23 mouse cellular contexts compared by ENCODE assay signal in genomic region chr15:22733039-22733438, GRCm38 (mm10).
A peak's percentile ranks its signal among the peaks of the same experiment; 100 is the strongest.
DNase-seq lines count a peak whose midpoint lies in the region; TF ChIP-seq lines count a peak whose summit lies in the region.
"Had no signal": no experiment of that assay in that cellular context is flagged by ENCODE, and none has a peak within 500 bp of the region (broad histone marks: within the 10 kb centered on the region; RNA-seq: fewer than 3 reads in every experiment).

No protein-coding gene starts in this region.

- no peaks in the 10 kb centered on the region for H3K27me3 ChIP-seq in myocyte (ENCODE audit: control insufficient read depth, insufficient read depth, insufficient read length)
- H3K27me3 ChIP-seq: embryonic facial prominence, embryonic 13.5 days; hindbrain, embryonic 13.5 days; intestine, embryonic 15.5 days had no signal

- DNase-seq in 3134 (ENCODE audit: extremely low read depth, insufficient read length, low spot score): peak; percentile 33
- DNase-seq in Muller cell, postnatal 12 days (ENCODE audit: inconsistent ontology term): peak; percentile 21
- DNase-seq in brain, adult 2 months (ENCODE audit: low read depth, low spot score): peak; percentile 39
- DNase-seq in urinary bladder, postnatal 14 days (ENCODE audit: low spot score): no peak
- no peak for DNase-seq in thymus, postnatal 25 days
- DNase-seq in adrenal gland, postnatal 25 days: no peak
- DNase-seq: adrenal gland, adult 8-10 months; adrenal gland, postnatal 36 days; cerebellum, adult 11 months; cerebellum, adult 2 months; cerebellum, postnatal 10 days; cerebellum, postnatal 36 days; embryo, embryonic 11 days; gastrocnemius, postnatal 25 days; heart, adult 2 months; kidney, adult 11 months had no signal

- H3K4me2 ChIP-seq in myocyte (ENCODE audit: low read depth): peak overlapping the region; percentile 46
- H3K4me2 ChIP-seq: embryonic facial prominence, embryonic 13.5 days; hindbrain, embryonic 13.5 days; intestine, embryonic 15.5 days had no signal

- TF ChIP-seq POLR2A in myocyte (IDR thresholded peaks at IDR 0.05; ENCODE audit: insufficient read length, low read depth): no peak

- no peak overlapping the region for H3ac ChIP-seq in myocyte (ENCODE audit: control insufficient read depth, insufficient read length)

- H3K36me3 ChIP-seq in myocyte (ENCODE audit: control insufficient read depth, insufficient read depth): no peaks in the 10 kb centered on the region
- H3K36me3 ChIP-seq: embryonic facial prominence, embryonic 10.5 days; embryonic facial prominence, embryonic 13.5 days; heart, embryonic 10.5 days; hindbrain, embryonic 10.5 days; hindbrain, embryonic 13.5 days; intestine, embryonic 15.5 days had no signal

- H3K4me3 ChIP-seq in myocyte: no peak overlapping the region
- H3K4me3 ChIP-seq: embryonic facial prominence, embryonic 10.5 days; embryonic facial prominence, embryonic 13.5 days; heart, adult 2 months; heart, embryonic 10.5 days; hindbrain, embryonic 10.5 days; hindbrain, embryonic 13.5 days; intestine, embryonic 15.5 days had no signal

- H3K79me2 ChIP-seq in myocyte (ENCODE audit: control insufficient read depth, insufficient read depth): no peaks in the 10 kb centered on the region

TF ChIP-seq in myocyte, 11 proteins besides CTCF, POLR2A, EP300 and RAD21:
- TF ChIP-seq SRF (IDR thresholded peaks at IDR 0.05; ENCODE audit: control insufficient read depth, insufficient read length, low read depth) (no peak), CEBPB (IDR thresholded peaks at IDR 0.05; ENCODE audit: insufficient read depth, poor library complexity, severe bottlenecking) (peak; percentile 89)

Comparison
In these comparisons a context has a peak if more than half of its experiments do, and no peak if none do; other contexts are left out.
1. DNase-seq: peak in 3134 (single experiment), Muller cell, postnatal 12 days (single experiment) and brain, adult 2 months (single experiment); none in urinary bladder, postnatal 14 days (single experiment), thymus, postnatal 25 days (single experiment) and adrenal gland, postnatal 25 days (single experiment).